Mouse (Mus musculus): ENCODE measurements around the gene Mcl1. TPM values are rescaled to one million over a fixed set of nuclear protein-coding genes. Genes with fewer than 3 reads are reported as not detected.

The Mcl1 gene
- polyA plus RNA-seq, 1 experiment from 2014 or later: 70.2 TPM

DNA sequence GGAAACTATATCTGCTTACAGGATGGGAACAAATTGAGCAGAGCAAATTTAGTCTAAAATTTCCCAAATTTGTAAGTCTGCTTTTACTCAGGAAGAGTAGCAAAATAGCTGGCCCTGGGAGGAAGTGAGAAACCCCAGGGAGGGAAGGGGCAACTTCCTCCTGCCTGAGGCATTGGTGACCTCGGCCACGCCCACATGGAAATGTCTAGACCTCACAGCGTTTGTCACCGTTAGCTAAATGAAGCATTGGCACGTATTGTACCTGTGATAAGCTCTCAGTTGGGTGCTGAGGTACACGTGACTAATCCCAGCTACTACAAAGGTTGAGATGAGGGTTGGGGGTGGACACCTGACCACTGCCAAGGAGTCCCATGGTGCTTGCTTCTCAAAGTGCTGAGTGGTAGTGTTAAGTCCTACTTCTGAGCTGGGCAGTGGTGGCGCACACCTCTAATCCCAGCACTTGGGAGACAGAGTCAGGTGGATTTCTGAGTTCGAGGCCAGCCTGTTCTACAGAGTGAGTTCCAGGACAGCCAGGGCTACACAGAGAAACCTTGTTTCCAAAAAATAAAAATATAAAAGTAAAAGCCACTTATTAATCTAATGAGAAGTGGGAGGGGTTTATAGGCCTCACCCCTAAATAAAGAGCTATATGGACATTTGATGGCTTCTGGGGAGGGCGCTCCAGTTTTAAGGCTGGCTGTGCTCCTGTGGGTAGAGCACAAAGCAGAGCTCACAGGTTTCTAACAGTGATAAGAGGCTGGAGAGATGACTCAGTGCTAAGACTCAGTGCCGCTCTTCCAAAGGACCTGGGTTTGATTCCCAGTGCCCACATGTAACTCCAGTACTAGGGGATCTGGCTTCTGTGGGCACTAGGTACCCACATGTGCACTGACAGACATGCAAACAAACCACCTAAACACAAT is 13.0 kb upstream of the Mcl1 start:
- H3K9ac ChIP-seq (ENCODE audit: low read depth, low read length): no peak overlapping the region
- DNase-seq (ENCODE audit: low spot score): no peak
- H3K4me2 ChIP-seq (ENCODE audit: low read length): no peak overlapping the region
- 61% methylated on average over 10 of the region's 10 CpGs for WGBS
- H3K9me3 ChIP-seq (replicated peaks; ENCODE audit: low read length): no peaks in the 10 kb centered on the region
- TF ChIP-seq CTCF (IDR thresholded peaks at IDR 0.05; ENCODE audit: low read depth): no peak
- no peaks in the 10 kb centered on the region for H3K27me3 ChIP-seq (ENCODE audit: insufficient read depth, low read length)
- no peak overlapping the region for H3K27ac ChIP-seq
- H3K4me1 ChIP-seq (replicated peaks; ENCODE audit: insufficient read depth, low read length): peaks cover 4% of the 10 kb centered on the region; the same call in 1 of the 2 replicates
- no peak for ATAC-seq (replicated peaks; ENCODE audit: low FRiP score, low read depth)
- H3K4me3 ChIP-seq (replicated peaks; ENCODE audit: low read depth, low read length): no peak overlapping the region
- H3K36me3 ChIP-seq (ENCODE audit: insufficient read depth, low read length): no peaks in the 10 kb centered on the region

DNA sequence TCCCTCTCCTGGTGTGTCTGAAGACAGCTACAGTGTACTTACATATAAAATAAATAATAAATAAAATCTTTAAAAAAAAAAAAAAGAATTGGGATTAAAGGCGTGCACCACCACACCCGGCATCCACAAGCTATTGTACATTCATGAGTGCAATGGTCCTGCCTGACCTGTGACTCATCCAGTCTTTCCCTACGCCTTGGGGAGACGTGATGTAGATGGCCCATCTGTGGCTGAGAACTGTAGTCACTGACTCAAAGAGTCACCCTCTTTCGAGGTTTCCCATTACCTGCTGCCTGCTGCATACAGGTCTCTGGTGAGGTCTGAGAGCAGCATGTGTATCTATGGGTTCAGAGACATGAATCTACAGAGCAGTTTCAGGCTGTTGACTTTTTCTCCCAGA is 10.6 kb upstream of the Mcl1 start:
- Histone ChIP-seq H3K4me3 (replicated peaks; ENCODE audit: low read depth, low read length) (no peak overlapping the region), H3K4me1 (replicated peaks; ENCODE audit: insufficient read depth, low read length) (peaks cover 12% of the 10 kb centered on the region; the same call in 1 of the 2 replicates), H3K4me2 (ENCODE audit: low read length) (no peak overlapping the region), H3K9ac (ENCODE audit: low read depth, low read length) (no peak overlapping the region), H3K27me3 (ENCODE audit: insufficient read depth, low read length) (no peaks in the 10 kb centered on the region), H3K9me3 (replicated peaks; ENCODE audit: low read length) (no peaks in the 10 kb centered on the region), H3K27ac (no peak overlapping the region), H3K36me3 (ENCODE audit: insufficient read depth, low read length) (no peaks in the 10 kb centered on the region)
- WGBS: 86% methylated on average over 5 of the region's 5 CpGs
- ATAC-seq (replicated peaks; ENCODE audit: low FRiP score, low read depth) (no peak), DNase-seq (ENCODE audit: low spot score) (no peak)
- no peak for TF ChIP-seq CTCF (IDR thresholded peaks at IDR 0.05; ENCODE audit: low read depth)

DNA sequence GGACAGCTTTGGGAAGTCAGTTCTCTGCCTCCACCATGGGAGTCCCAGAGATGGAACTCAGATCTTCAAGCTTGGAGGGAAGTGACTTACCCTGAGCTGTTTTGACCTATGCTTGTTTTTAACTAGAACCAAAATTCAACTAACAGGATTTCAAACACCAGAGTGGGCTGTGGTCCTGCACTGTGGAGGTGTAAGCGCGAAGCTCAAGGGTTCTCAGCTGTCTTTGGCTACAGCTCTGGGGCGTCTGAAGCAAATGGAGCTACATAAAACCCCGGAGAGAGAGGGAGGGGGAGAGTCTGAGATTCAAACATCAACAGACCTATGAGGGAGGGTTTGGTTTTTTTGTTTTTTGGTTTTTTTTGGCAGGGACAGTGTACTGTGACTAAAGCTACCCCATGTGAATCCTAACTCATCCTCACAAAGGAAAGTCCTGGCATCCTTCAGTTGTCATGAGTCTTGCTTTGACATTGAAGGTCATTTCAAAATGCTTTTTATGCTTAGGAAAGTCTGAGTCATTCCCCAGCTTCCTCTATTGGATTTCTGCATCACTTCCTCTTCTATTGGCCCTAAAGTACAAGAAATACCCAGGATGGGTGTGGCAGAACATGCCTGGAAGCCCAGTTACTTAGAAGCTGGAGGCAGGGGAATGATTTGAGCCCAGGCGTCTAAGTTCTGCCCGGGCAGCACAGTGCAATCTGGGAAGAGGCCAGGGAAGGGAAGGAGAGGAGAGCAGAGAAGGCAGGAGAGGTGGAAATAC is 8.1 kb upstream of the Mcl1 start:
- ATAC-seq (replicated peaks; ENCODE audit: low FRiP score, low read depth): no peak; the same call in 1 of the 2 replicates

GRCm38 (mm10) chr3:95651033-95651373 is 7.6 kb upstream of the Mcl1 start:
- no peak overlapping the region for H3K4me2 ChIP-seq (ENCODE audit: low read length)
- no peak overlapping the region for H3K9ac ChIP-seq (ENCODE audit: low read depth, low read length)
- 82% methylated on average over 3 of the region's 3 CpGs for WGBS
- DNase-seq (ENCODE audit: low spot score) (no peak), ATAC-seq (replicated peaks; ENCODE audit: low FRiP score, low read depth) (no peak)
- TF ChIP-seq CTCF (IDR thresholded peaks at IDR 0.05; ENCODE audit: low read depth): no peak
- no peaks in the 10 kb centered on the region for H3K27me3 ChIP-seq (ENCODE audit: insufficient read depth, low read length)
- H3K27ac ChIP-seq: peak overlapping the region; percentile 86
- H3K9me3 ChIP-seq (replicated peaks; ENCODE audit: low read length): no peaks in the 10 kb centered on the region
- H3K36me3 ChIP-seq (ENCODE audit: insufficient read depth, low read length): no peaks in the 10 kb centered on the region
- no peak overlapping the region for H3K4me3 ChIP-seq (replicated peaks; ENCODE audit: low read depth, low read length)
- H3K4me1 ChIP-seq (replicated peaks; ENCODE audit: insufficient read depth, low read length): peaks cover 12% of the 10 kb centered on the region; the same call in 1 of the 2 replicates

More for the DNA sequence above, 8.1 kb upstream of the Mcl1 start:
- Histone ChIP-seq H3K9me3 (replicated peaks; ENCODE audit: low read length) (no peaks in the 10 kb centered on the region), H3K27me3 (ENCODE audit: insufficient read depth, low read length) (no peaks in the 10 kb centered on the region), H3K36me3 (ENCODE audit: insufficient read depth, low read length) (no peaks in the 10 kb centered on the region), H3K4me1 (replicated peaks; ENCODE audit: insufficient read depth, low read length) (peaks cover 12% of the 10 kb centered on the region; the same call in 1 of the 2 replicates), H3K4me3 (replicated peaks; ENCODE audit: low read depth, low read length) (no peak overlapping the region), H3K27ac (peak overlapping the region; percentile 86), H3K4me2 (ENCODE audit: low read length) (no peak overlapping the region), H3K9ac (ENCODE audit: low read depth, low read length) (no peak overlapping the region)
- peak; percentile 88 for DNase-seq (ENCODE audit: low spot score)
- 56% methylated on average over 6 of the region's 6 CpGs for whole genome bisulfite sequencing
- no peak for TF ChIP-seq CTCF (IDR thresholded peaks at IDR 0.05; ENCODE audit: low read depth)

- no peaks in the 10 kb centered on the region for H3K9me3 ChIP-seq (replicated peaks; ENCODE audit: low read length)
- no peak overlapping the region for H3K4me2 ChIP-seq (ENCODE audit: low read length)
- H3K27ac ChIP-seq: peak overlapping the region; percentile 86
- H3K9ac ChIP-seq (ENCODE audit: low read depth, low read length): no peak overlapping the region
- H3K36me3 ChIP-seq (ENCODE audit: insufficient read depth, low read length): no peaks in the 10 kb centered on the region
- ATAC-seq (replicated peaks; ENCODE audit: low FRiP score, low read depth) (no peak), DNase-seq (ENCODE audit: low spot score) (no peak)
- 83% methylated on average over 16 of the region's 16 CpGs for WGBS
- no peak overlapping the region for H3K4me3 ChIP-seq (replicated peaks; ENCODE audit: low read depth, low read length)
- peaks cover 12% of the 10 kb centered on the region; the same call in 1 of the 2 replicates for H3K4me1 ChIP-seq (replicated peaks; ENCODE audit: insufficient read depth, low read length)
- no peaks in the 10 kb centered on the region for H3K27me3 ChIP-seq (ENCODE audit: insufficient read depth, low read length)
- TF ChIP-seq CTCF (IDR thresholded peaks at IDR 0.05; ENCODE audit: low read depth): no peak
Measured at GRCm38 (mm10) chr3:95651391-95652203, 7.0 kb upstream of the Mcl1 start.

Data from kidney, postnatal 0 days (tissue).